Mouse (Mus musculus): ENCODE measurements at regions not wholly inside any gene's neighbourhood (a gene's known extent, or its start where the extent isn't known, plus 50 kb on each side); places are given as distances from the start of the nearest gene placed in this dataset.
"Not testable (repeated sequence)": the region's sequence is repeated elsewhere in the genome, so short reads cannot be mapped to it uniquely, and the experiment has no call there.

GRCm38 (mm10) chr3:60804711-60805293 is 197.8 kb upstream of the P2ry1 start:
- no peak for DNase-seq (ENCODE audit: low spot score)

- DNase-seq (ENCODE audit: low spot score) = no peak
Measured at GRCm38 (mm10) chr3:60811924-60812323, 190.7 kb upstream of the P2ry1 start.

GRCm38 (mm10) chr3:60813485-60813884 is 189.1 kb upstream of the P2ry1 start:
- no peak for DNase-seq (ENCODE audit: low spot score)

GRCm38 (mm10) chr3:60819684-60820281 is 182.8 kb upstream of the P2ry1 start:
- DNase-seq (ENCODE audit: low spot score) = no peak

- no peak for DNase-seq (ENCODE audit: low spot score)
Measured at GRCm38 (mm10) chr3:60821463-60821862, 181.1 kb upstream of the P2ry1 start.

GRCm38 (mm10) chr3:60826759-60827158 is 175.8 kb upstream of the P2ry1 start:
- no peak for DNase-seq (ENCODE audit: low spot score)

GRCm38 (mm10) chr3:60832385-60832784 is 170.2 kb upstream of the P2ry1 start:
- no peak for DNase-seq (ENCODE audit: low spot score)

- DNase-seq (ENCODE audit: low spot score) = no peak
Measured at GRCm38 (mm10) chr3:60841895-60842294, 160.7 kb upstream of the P2ry1 start.

- DNase-seq (ENCODE audit: low spot score) = no peak
Measured at GRCm38 (mm10) chr3:60845293-60845692, 157.3 kb upstream of the P2ry1 start.

GRCm38 (mm10) chr3:60848437-60848836 is 154.2 kb upstream of the P2ry1 start:
- DNase-seq (ENCODE audit: low spot score) = no peak

- no peak for DNase-seq (ENCODE audit: low spot score)
Measured at GRCm38 (mm10) chr3:60853773-60854172, 148.8 kb upstream of the P2ry1 start.

GRCm38 (mm10) chr3:60855734-60856133 is 146.9 kb upstream of the P2ry1 start:
- no peak for DNase-seq (ENCODE audit: low spot score)

- no peak for DNase-seq (ENCODE audit: low spot score)
Measured at GRCm38 (mm10) chr3:60858474-60859118, 144.0 kb upstream of the P2ry1 start.

- DNase-seq (ENCODE audit: low spot score) = no peak
Measured at GRCm38 (mm10) chr3:60859119-60859515, 143.5 kb upstream of the P2ry1 start.

GRCm38 (mm10) chr3:60876858-60877257 is 125.7 kb upstream of the P2ry1 start:
- DNase-seq (ENCODE audit: low spot score) = not testable (repeated sequence)

GRCm38 (mm10) chr3:60878880-60879279 is 123.7 kb upstream of the P2ry1 start:
- no peak for DNase-seq (ENCODE audit: low spot score)

GRCm38 (mm10) chr3:60884027-60884426 is 118.6 kb upstream of the P2ry1 start:
- DNase-seq (ENCODE audit: low spot score) = no peak

- DNase-seq (ENCODE audit: low spot score) = no peak
Measured at GRCm38 (mm10) chr3:60889191-60889861, 113.3 kb upstream of the P2ry1 start.

GRCm38 (mm10) chr3:60897628-60898269 is 104.8 kb upstream of the P2ry1 start:
- no peak for DNase-seq (ENCODE audit: low spot score)

- DNase-seq (ENCODE audit: low spot score) = no peak
Measured at GRCm38 (mm10) chr3:60898720-60899119, 103.9 kb upstream of the P2ry1 start.

- no peak for DNase-seq (ENCODE audit: low spot score)
Measured at GRCm38 (mm10) chr3:60901571-60901970, 101.0 kb upstream of the P2ry1 start.

GRCm38 (mm10) chr3:60916411-60916810 is 86.2 kb upstream of the P2ry1 start:
- no peak for DNase-seq (ENCODE audit: low spot score)

GRCm38 (mm10) chr3:60917271-60917670 is 85.3 kb upstream of the P2ry1 start:
- DNase-seq (ENCODE audit: low spot score) = no peak

All from lung, postnatal 25 days (tissue).